Mouse (Mus musculus) liver, postnatal 0 days (tissue): ENCODE data around the gene Tsnax.

Experiments
- CTCF ChIP-seq: sonication (generic); IDR thresholded peaks from 2 replicates; pipeline ENCODE4 v1.5.1; 2016; ENCODE audit warnings: antibody characterized with exemption, low read depth
- EP300 ChIP-seq: IDR thresholded peaks from 2 replicates; pipeline ENCODE4 v1.6.1; 2016; ENCODE audit warnings: antibody characterized with exemption, low read depth, mild to moderate bottlenecking

DNA sequence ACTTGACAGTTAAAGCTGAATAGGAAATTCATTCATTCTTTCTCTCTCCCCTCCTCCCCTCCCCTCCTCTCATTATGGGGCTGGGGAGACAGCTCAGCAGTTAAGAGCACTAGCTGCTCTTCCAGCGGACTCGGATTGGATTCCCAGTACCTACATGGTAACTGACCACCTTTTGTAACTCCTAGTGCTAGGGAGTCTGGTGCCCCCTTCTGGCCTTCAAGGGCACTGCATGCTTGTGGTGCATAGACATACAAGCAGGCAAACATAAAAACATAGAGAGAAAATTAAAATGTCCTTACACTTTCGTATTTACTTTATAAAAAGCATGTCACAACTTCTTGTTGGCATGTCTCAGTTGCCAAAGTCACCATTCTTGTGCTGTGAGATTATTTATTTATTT lies 32.8 kb upstream of the Tsnax start:
- TF ChIP-seq CTCF (peak; percentile 59), EP300 (no peak)
